Mouse (Mus musculus) G1E (cell line): ENCODE measurements around the gene Serp2. TPM values are rescaled to one million over a fixed set of nuclear protein-coding genes. Genes with fewer than 3 reads are reported as not detected.

ENCODE experiments used
- ATAC-seq: 2 replicates; pipeline ENCODE4 v1.8.0; 2016; ENCODE audit warnings: mild to moderate bottlenecking; ENCODE audit not compliant: insufficient number of reproducible peaks, poor library complexity, low FRiP score, severe bottlenecking; ENCODE audit errors: extremely low read depth
- DNase-seq: peaks from one replicate; pipeline ENCODE4 v3.0.0; 2012; ENCODE audit warnings: low spot score
- H3K27me3 ChIP-seq: 2 replicates; pipeline ENCODE4 v1.6.1; 2012; ENCODE audit warnings: mild to moderate bottlenecking, low read length, inconsistent platforms; ENCODE audit not compliant: insufficient read depth
- H3K36me3 ChIP-seq: replicated peaks from 2 replicates; pipeline ENCODE3; 2012; ENCODE audit warnings: mild to moderate bottlenecking, inconsistent platforms
- H3K4me1 ChIP-seq: 2 replicates; pipeline ENCODE4 v1.6.1; 2012; ENCODE audit warnings: low read depth, low read length, inconsistent platforms, mixed read lengths; ENCODE audit not compliant: insufficient read depth
- H3K4me3 ChIP-seq: 2 replicates; pipeline ENCODE4 v1.5.1; 2012; ENCODE audit warnings: low read depth, mild to moderate bottlenecking, inconsistent platforms, low read length, moderate library complexity, mixed read lengths
- H3K9me3 ChIP-seq: replicated peaks from 2 replicates; pipeline ENCODE4 v1.6.1; 2012; ENCODE audit warnings: inconsistent platforms
- CTCF ChIP-seq: IDR thresholded peaks from 2 replicates; pipeline ENCODE4 v1.5.1; 2012; ENCODE audit warnings: low read depth, low read length, inconsistent platforms, mixed read lengths
- GATA1 ChIP-seq: IDR thresholded peaks from 2 replicates; pipeline ENCODE4 v1.6.1; 2012; ENCODE audit warnings: borderline replicate concordance, low read length, inconsistent platforms, mixed read lengths
- GATA2 ChIP-seq: IDR thresholded peaks from 2 replicates; pipeline ENCODE4 v1.6.1; 2012; ENCODE audit warnings: low read depth, low read length, inconsistent platforms, borderline replicate concordance
- POLR2AphosphoS5 ChIP-seq: IDR thresholded peaks from 2 replicates; pipeline ENCODE4 v1.6.1; 2012; ENCODE audit warnings: low read depth, low read length, inconsistent platforms; ENCODE audit not compliant: insufficient replicate concordance
- TAL1 ChIP-seq: conservative IDR thresholded peaks from 2 replicates; pipeline ENCODE4 v1.6.1; 2012; ENCODE audit warnings: low read depth, low read length, inconsistent platforms, mixed read lengths
- polyA plus RNA-seq: library from polyadenylated mRNA; stranded (reverse); fragments of >175 nt; gene quantifications from 2 replicates; pipeline ENCODE4 v1.2.3, GENCODE M21; 2012
- total RNA-seq, 2 experiments: library from RNA; stranded (forward) in 1 of 2; stranded (reverse) in 1 of 2; fragments of 200-1000 nt in 1 of 2; fragments of >200 nt in 1 of 2; fragmentation: Nextera tagmentation in 1 of 2; gene quantifications; 2 replicates each; pipeline ENCODE4 v1.2.3; 2014 to 2017

Serp2 gene
- total and polyA plus RNA-seq, 3 experiments = not detected

- Histone ChIP-seq H3K9me3 (peaks cover 18% of the 10 kb centered on the region), H3K4me1 (no peaks in the 10 kb centered on the region), H3K27me3 (no peaks in the 10 kb centered on the region), H3K36me3 (no peaks in the 10 kb centered on the region), H3K4me3 (no peak overlapping the region)
- TF ChIP-seq GATA2 (no peak), CTCF (no peak), POLR2AphosphoS5 (no peak), GATA1 (no peak), TAL1 (no peak)
- DNase-seq (no peak), ATAC-seq (no peak)
Measured at GRCm38 (mm10) chr14:76495022-76495421, 61.7 kb downstream of the Serp2 start.

- no peak for TF ChIP-seq GATA2
- no peak for TF ChIP-seq POLR2AphosphoS5
- TF ChIP-seq GATA1 = no peak
- no peak for TF ChIP-seq TAL1
- no peak for TF ChIP-seq CTCF
- no peak overlapping the region for H3K4me3 ChIP-seq
- DNase-seq = no peak
- peaks cover 23% of the 10 kb centered on the region for H3K9me3 ChIP-seq
- H3K4me1 ChIP-seq = no peaks in the 10 kb centered on the region
- no peaks in the 10 kb centered on the region for H3K36me3 ChIP-seq
- ATAC-seq = no peak
- H3K27me3 ChIP-seq = no peaks in the 10 kb centered on the region
Measured at GRCm38 (mm10) chr14:76489128-76489527, 67.6 kb downstream of the Serp2 start.

GRCm38 (mm10) chr14:76488101-76489044, 68.3 kb downstream of the Serp2 start:
- no peaks in the 10 kb centered on the region for H3K27me3 ChIP-seq
- DNase-seq = no peak
- ATAC-seq = no peak
- H3K9me3 ChIP-seq = peaks cover 19% of the 10 kb centered on the region
- TF ChIP-seq GATA1 (no peak), GATA2 (no peak), CTCF (no peak), POLR2AphosphoS5 (no peak), TAL1 (no peak)
- H3K4me1 ChIP-seq = no peaks in the 10 kb centered on the region
- H3K4me3 ChIP-seq = no peak overlapping the region
- no peaks in the 10 kb centered on the region for H3K36me3 ChIP-seq

- Histone ChIP-seq H3K36me3 (no peaks in the 10 kb centered on the region), H3K4me1 (no peaks in the 10 kb centered on the region), H3K4me3 (no peak overlapping the region), H3K9me3 (peaks cover 17% of the 10 kb centered on the region), H3K27me3 (peaks cover under 1% of the 10 kb centered on the region; the same call in 1 of the 2 replicates)
- ATAC-seq = no peak
- no peak for DNase-seq
- TF ChIP-seq GATA1 (no peak), TAL1 (no peak), POLR2AphosphoS5 (no peak), CTCF (no peak), GATA2 (no peak)
Measured at GRCm38 (mm10) chr14:76487609-76488008, 69.1 kb downstream of the Serp2 start.

GRCm38 (mm10) chr14:76483701-76484100, 73.0 kb downstream of the Serp2 start:
- peaks cover under 1% of the 10 kb centered on the region; the same call in 1 of the 2 replicates for H3K4me1 ChIP-seq
- no peak overlapping the region for H3K4me3 ChIP-seq
- peaks cover 18% of the 10 kb centered on the region for H3K9me3 ChIP-seq
- H3K36me3 ChIP-seq = no peaks in the 10 kb centered on the region
- H3K27me3 ChIP-seq = peaks cover 2% of the 10 kb centered on the region; the same call in 1 of the 2 replicates
- DNase-seq = no peak
- TF ChIP-seq GATA2 (no peak), GATA1 (no peak), TAL1 (no peak), CTCF (no peak), POLR2AphosphoS5 (no peak)
- ATAC-seq = no peak

Other genes with a start within 250 kb of the Serp2 start
- gene Tsc22d1, start 141.9 kb downstream of the Serp2 start, total RNA-seq (2014; fragmentation: Nextera tagmentation) = 14.6 and 16.9 TPM in 2 replicates
- gene Tsc22d1, start 141.9 kb downstream of the Serp2 start, total RNA-seq (2017) = 26.4 and 29.8 TPM in 2 replicates
- 6.8 and 7.0 TPM in 2 replicates for gene Tsc22d1, start 141.9 kb downstream of the Serp2 start, polyA plus RNA-seq